Mouse (Mus musculus): ENCODE results near the gene Lzts2. TPM values are rescaled to one million over a fixed set of nuclear protein-coding genes. Genes with fewer than 3 reads are reported as not detected.

Gene Lzts2
- polyA plus RNA-seq, 1 experiment from 2014 or later: 42.2 TPM

- peaks cover 7 to 21% of the 10 kb centered on the region in 2 experiments for H3K4me1 ChIP-seq (ENCODE audit: control insufficient read depth in 2 of 2, insufficient read depth in 2 of 2, low read length in 2 of 2)
- H3K36me3 ChIP-seq (ENCODE audit: control insufficient read depth, insufficient read depth, low read length): peaks cover 27% of the 10 kb centered on the region
- H3K9me3 ChIP-seq (ENCODE audit: control insufficient read depth, low read length): no peaks in the 10 kb centered on the region
- WGBS: 0% methylated on average over 26 of the region's 26 CpGs
- peaks cover 33% of the 10 kb centered on the region for H3K27me3 ChIP-seq (ENCODE audit: control insufficient read depth, insufficient read depth, low read length)
- H3K4me3 ChIP-seq (ENCODE audit: control insufficient read depth in 1 of 2, insufficient read depth in 1 of 2, low read depth in 1 of 2, low read length in 2 of 2): peak within 1 kb of the TSS; percentile 56 to 59
- H3K9ac ChIP-seq (ENCODE audit: low read length): peak within 1 kb of the TSS; percentile 80
- peak; percentile 74 for ATAC-seq (ENCODE audit: insufficient number of reproducible peaks, insufficient read depth, low FRiP score, low read depth)
- H3K4me2 ChIP-seq (ENCODE audit: low read length): peak within 1 kb of the TSS; percentile 79
- H3K27ac ChIP-seq (replicated peaks in 1 of 2; ENCODE audit: control insufficient read depth in 1 of 2, insufficient read depth in 1 of 2, low read depth in 2 of 2, low read length in 2 of 2): peak within 1 kb of the TSS; percentile 88 to 91
Measured at GRCm38 (mm10) chr19:45047417-45047934, 33.3 kb downstream of the Lzts2 start, which contains the start of gene Sfxn3. TSS of gene Sfxn3 (plus strand) at chr19:45047503.

- 35% methylated on average over 11 of the region's 11 CpGs for WGBS
- H3K4me1 ChIP-seq (ENCODE audit: control insufficient read depth in 2 of 2, insufficient read depth in 2 of 2, low read length in 2 of 2): peaks cover 7 to 21% of the 10 kb centered on the region in 2 experiments
- H3K4me3 ChIP-seq (ENCODE audit: control insufficient read depth in 1 of 2, insufficient read depth in 1 of 2, low read depth in 1 of 2, low read length in 2 of 2): peak overlapping the region; percentile 56 to 59
- ATAC-seq (ENCODE audit: insufficient number of reproducible peaks, insufficient read depth, low FRiP score, low read depth): peak; percentile 65
- peaks cover 33% of the 10 kb centered on the region for H3K36me3 ChIP-seq (ENCODE audit: control insufficient read depth, insufficient read depth, low read length)
- H3K27me3 ChIP-seq (ENCODE audit: control insufficient read depth, insufficient read depth, low read length): peaks cover 30% of the 10 kb centered on the region
- H3K27ac ChIP-seq (replicated peaks in 1 of 2; ENCODE audit: control insufficient read depth in 1 of 2, insufficient read depth in 1 of 2, low read depth in 2 of 2, low read length in 2 of 2): peak overlapping the region; percentile 88 to 91
- H3K9ac ChIP-seq (ENCODE audit: low read length): peak overlapping the region; percentile 80
- H3K9me3 ChIP-seq (ENCODE audit: control insufficient read depth, low read length): no peaks in the 10 kb centered on the region
- peak overlapping the region; percentile 79 for H3K4me2 ChIP-seq (ENCODE audit: low read length)
Measured at GRCm38 (mm10) chr19:45047935-45048643, 33.9 kb downstream of the Lzts2 start.

GRCm38 (mm10) chr19:45048644-45049365 lies 34.6 kb downstream of the Lzts2 start:
- H3K4me2 ChIP-seq (ENCODE audit: low read length): peak overlapping the region; percentile 79
- ATAC-seq (ENCODE audit: insufficient number of reproducible peaks, insufficient read depth, low FRiP score, low read depth): no peak
- peak overlapping the region; percentile 80 for H3K9ac ChIP-seq (ENCODE audit: low read length)
- H3K36me3 ChIP-seq (ENCODE audit: control insufficient read depth, insufficient read depth, low read length): peaks cover 40% of the 10 kb centered on the region
- H3K27ac ChIP-seq (replicated peaks in 1 of 2; ENCODE audit: control insufficient read depth in 1 of 2, insufficient read depth in 1 of 2, low read depth in 2 of 2, low read length in 2 of 2): peak overlapping the region; percentile 88 to 91
- peaks cover 7 to 21% of the 10 kb centered on the region in 2 experiments for H3K4me1 ChIP-seq (ENCODE audit: control insufficient read depth in 2 of 2, insufficient read depth in 2 of 2, low read length in 2 of 2)
- peak overlapping the region; percentile 56 to 59 for H3K4me3 ChIP-seq (ENCODE audit: control insufficient read depth in 1 of 2, insufficient read depth in 1 of 2, low read depth in 1 of 2, low read length in 2 of 2)
- 76% methylated on average over 12 of the region's 12 CpGs for WGBS
- H3K27me3 ChIP-seq (ENCODE audit: control insufficient read depth, insufficient read depth, low read length): peaks cover 23% of the 10 kb centered on the region
- H3K9me3 ChIP-seq (ENCODE audit: control insufficient read depth, low read length): no peaks in the 10 kb centered on the region

GRCm38 (mm10) chr19:45049523-45049922 lies 35.3 kb downstream of the Lzts2 start:
- no peak overlapping the region for H3K4me2 ChIP-seq (ENCODE audit: low read length)

GRCm38 (mm10) chr19:45053451-45053850 lies 39.2 kb downstream of the Lzts2 start:
- H3K27ac ChIP-seq (replicated peaks in 1 of 2; ENCODE audit: control insufficient read depth in 1 of 2, insufficient read depth in 1 of 2, low read depth in 2 of 2, low read length in 2 of 2): no peak overlapping the region
- WGBS: 89% methylated on average over 8 of the region's 8 CpGs

More at GRCm38 (mm10) chr19:45049523-45049922, 35.3 kb downstream of the Lzts2 start:
- Histone ChIP-seq H3K27ac (replicated peaks in 1 of 2; ENCODE audit: control insufficient read depth in 1 of 2, insufficient read depth in 1 of 2, low read depth in 2 of 2, low read length in 2 of 2) (no peak overlapping the region), H3K27me3 (ENCODE audit: control insufficient read depth, insufficient read depth, low read length) (peaks cover 16% of the 10 kb centered on the region), H3K4me1 (ENCODE audit: control insufficient read depth in 2 of 2, insufficient read depth in 2 of 2, low read length in 2 of 2) (peaks cover 7 to 21% of the 10 kb centered on the region in 2 experiments), H3K36me3 (ENCODE audit: control insufficient read depth, insufficient read depth, low read length) (peaks cover 46% of the 10 kb centered on the region), H3K9ac (ENCODE audit: low read length) (no peak overlapping the region), H3K9me3 (ENCODE audit: control insufficient read depth, low read length) (no peaks in the 10 kb centered on the region), H3K4me3 (ENCODE audit: control insufficient read depth in 1 of 2, insufficient read depth in 1 of 2, low read depth in 1 of 2, low read length in 2 of 2) (no peak overlapping the region)
- WGBS: 74% methylated on average over 9 of the region's 9 CpGs
- ATAC-seq (ENCODE audit: insufficient number of reproducible peaks, insufficient read depth, low FRiP score, low read depth): no peak

GRCm38 (mm10) chr19:45054892-45055690 lies 40.9 kb downstream of the Lzts2 start:
- no peak overlapping the region for H3K27ac ChIP-seq (replicated peaks in 1 of 2; ENCODE audit: control insufficient read depth in 1 of 2, insufficient read depth in 1 of 2, low read depth in 2 of 2, low read length in 2 of 2)
- no peak for ATAC-seq (ENCODE audit: insufficient number of reproducible peaks, insufficient read depth, low FRiP score, low read depth)
- no peaks in the 10 kb centered on the region for H3K9me3 ChIP-seq (ENCODE audit: control insufficient read depth, low read length)
- peaks cover 10 to 18% of the 10 kb centered on the region in 2 experiments for H3K4me1 ChIP-seq (ENCODE audit: control insufficient read depth in 2 of 2, insufficient read depth in 2 of 2, low read length in 2 of 2)
- H3K27me3 ChIP-seq (ENCODE audit: control insufficient read depth, insufficient read depth, low read length): no peaks in the 10 kb centered on the region
- no peak overlapping the region for H3K9ac ChIP-seq (ENCODE audit: low read length)
- H3K4me3 ChIP-seq (ENCODE audit: control insufficient read depth in 1 of 2, insufficient read depth in 1 of 2, low read depth in 1 of 2, low read length in 2 of 2): no peak overlapping the region
- H3K36me3 ChIP-seq (ENCODE audit: control insufficient read depth, insufficient read depth, low read length): peaks cover 48% of the 10 kb centered on the region
- WGBS: 70% methylated on average over 6 of the region's 6 CpGs
- H3K4me2 ChIP-seq (ENCODE audit: low read length): no peak overlapping the region

More at GRCm38 (mm10) chr19:45053451-45053850, 39.2 kb downstream of the Lzts2 start:
- H3K4me3 ChIP-seq (ENCODE audit: control insufficient read depth in 1 of 2, insufficient read depth in 1 of 2, low read depth in 1 of 2, low read length in 2 of 2): no peak overlapping the region
- peaks cover 12 to 17% of the 10 kb centered on the region in 2 experiments for H3K4me1 ChIP-seq (ENCODE audit: control insufficient read depth in 2 of 2, insufficient read depth in 2 of 2, low read length in 2 of 2)
- H3K9ac ChIP-seq (ENCODE audit: low read length): no peak overlapping the region
- peaks cover 56% of the 10 kb centered on the region for H3K36me3 ChIP-seq (ENCODE audit: control insufficient read depth, insufficient read depth, low read length)
- H3K9me3 ChIP-seq (ENCODE audit: control insufficient read depth, low read length): no peaks in the 10 kb centered on the region
- no peak for ATAC-seq (ENCODE audit: insufficient number of reproducible peaks, insufficient read depth, low FRiP score, low read depth)
- no peak overlapping the region for H3K4me2 ChIP-seq (ENCODE audit: low read length)
- H3K27me3 ChIP-seq (ENCODE audit: control insufficient read depth, insufficient read depth, low read length): no peaks in the 10 kb centered on the region

GRCm38 (mm10) chr19:45056364-45056763 lies 42.1 kb downstream of the Lzts2 start:
- no peak overlapping the region for H3K4me3 ChIP-seq (ENCODE audit: control insufficient read depth in 1 of 2, insufficient read depth in 1 of 2, low read depth in 1 of 2, low read length in 2 of 2)

More at GRCm38 (mm10) chr19:45056364-45056763, 42.1 kb downstream of the Lzts2 start:
- Histone ChIP-seq H3K27ac (replicated peaks in 1 of 2; ENCODE audit: control insufficient read depth in 1 of 2, insufficient read depth in 1 of 2, low read depth in 2 of 2, low read length in 2 of 2) (no peak overlapping the region; a peak in 1 of 4 replicates), H3K4me1 (ENCODE audit: control insufficient read depth in 2 of 2, insufficient read depth in 2 of 2, low read length in 2 of 2) (peaks cover 10 to 18% of the 10 kb centered on the region in 2 experiments), H3K9ac (ENCODE audit: low read length) (no peak overlapping the region), H3K4me2 (ENCODE audit: low read length) (no peak overlapping the region), H3K27me3 (ENCODE audit: control insufficient read depth, insufficient read depth, low read length) (no peaks in the 10 kb centered on the region), H3K9me3 (ENCODE audit: control insufficient read depth, low read length) (no peaks in the 10 kb centered on the region), H3K36me3 (ENCODE audit: control insufficient read depth, insufficient read depth, low read length) (peaks cover 39% of the 10 kb centered on the region)
- no peak for ATAC-seq (ENCODE audit: insufficient number of reproducible peaks, insufficient read depth, low FRiP score, low read depth)
- 48% methylated on average over 4 of the region's 4 CpGs for WGBS

Measured in heart, embryonic 14.5 days (tissue).